ENCODE assay signal across 9 mouse cellular contexts in genomic region chr12:87413179-87413790, GRCm38 (mm10). TPM values are rescaled to one million over a fixed set of nuclear protein-coding genes. Genes with fewer than 3 reads are reported as not detected.
A peak's percentile ranks its signal among the peaks of the same experiment; 100 is the strongest.
DNase-seq lines count a peak whose midpoint lies in the region; ATAC-seq lines count a peak whose summit lies in the region.
"Had no signal": no experiment of that assay in that cellular context is flagged by ENCODE, and none has a peak within 500 bp of the region (broad histone marks: within the 10 kb centered on the region; RNA-seq: fewer than 3 reads in every experiment).

No protein-coding gene starts in this region.

- no peaks in the 10 kb centered on the region for H3K9me3 ChIP-seq in forebrain, embryonic 14.5 days (replicated peaks; ENCODE audit: control insufficient read depth, low read length)
- H3K9me3 ChIP-seq in hindbrain, embryonic 13.5 days, result no peaks in the 10 kb centered on the region
- H3K9me3 ChIP-seq: heart, embryonic 13.5 days had no signal

- peak; percentile 30 for DNase-seq in MEL-GATA-1-ER (ENCODE audit: extremely low read depth, low read depth)
- DNase-seq in forebrain, embryonic 14.5 days (ENCODE audit: low spot score), result peak; percentile 75
- DNase-seq in layer of hippocampus, postnatal 25 days (ENCODE audit: extremely low spot score in 1 of 2, low spot score in 1 of 2), result peak; percentile 49 to 85
- DNase-seq in lung, postnatal 36 days, result peak; percentile 87
- DNase-seq in retina, adult 2 months (ENCODE audit: low read depth, low spot score), result peak; percentile 45
- peak; percentile 45 to 71 for DNase-seq in urinary bladder, adult 18-20 months (ENCODE audit: low spot score in 2 of 2)

- H3K36me3 ChIP-seq in forebrain, embryonic 14.5 days (ENCODE audit: control insufficient read depth, insufficient read depth, low read length), result no peaks in the 10 kb centered on the region
- peaks cover 3% of the 10 kb centered on the region; the same call in 1 of the 2 replicates for H3K36me3 ChIP-seq in hindbrain, embryonic 13.5 days
- H3K36me3 ChIP-seq: heart, embryonic 13.5 days had no signal

- no peak overlapping the region for H3K4me3 ChIP-seq in forebrain, embryonic 14.5 days (ENCODE audit: low read depth, low read length)
- no peak overlapping the region for H3K4me3 ChIP-seq in hindbrain, embryonic 13.5 days
- H3K4me3 ChIP-seq: heart, embryonic 13.5 days had no signal

- no peak overlapping the region for H3K9ac ChIP-seq in forebrain, embryonic 14.5 days (ENCODE audit: low read length)
- H3K9ac ChIP-seq in hindbrain, embryonic 13.5 days, result no peak overlapping the region
- H3K9ac ChIP-seq: heart, embryonic 13.5 days had no signal

- WGBS in forebrain, embryonic 14.5 days, result 17% methylated on average over 4 of the region's 4 CpGs
- 21% methylated on average over 4 of the region's 4 CpGs for WGBS in hindbrain, embryonic 13.5 days

- H3K4me2 ChIP-seq in forebrain, embryonic 14.5 days (ENCODE audit: low read length), result no peak overlapping the region
- no peak overlapping the region for H3K4me2 ChIP-seq in hindbrain, embryonic 13.5 days
- H3K4me2 ChIP-seq: heart, embryonic 13.5 days had no signal

- no peaks in the 10 kb centered on the region for H3K27me3 ChIP-seq in forebrain, embryonic 14.5 days (replicated peaks; ENCODE audit: control insufficient read depth, insufficient read depth, low read length)
- H3K27me3 ChIP-seq in hindbrain, embryonic 13.5 days, result no peaks in the 10 kb centered on the region
- H3K27me3 ChIP-seq: heart, embryonic 13.5 days had no signal

- H3K4me1 ChIP-seq in forebrain, embryonic 14.5 days (ENCODE audit: control insufficient read depth, insufficient read depth, low read length), result no peaks in the 10 kb centered on the region
- no peaks in the 10 kb centered on the region for H3K4me1 ChIP-seq in hindbrain, embryonic 13.5 days (replicated peaks)

- peak; percentile 79 for ATAC-seq in cerebellum, adult (ENCODE audit: insufficient number of reproducible peaks, low FRiP score, low TSS enrichment)
- peak; percentile 67 for ATAC-seq in forebrain, embryonic 14.5 days
- peak; percentile 55; the same call in 1 of the 2 replicates for ATAC-seq in hindbrain, embryonic 13.5 days (ENCODE audit: low FRiP score)

- H3K27ac ChIP-seq in forebrain, embryonic 14.5 days (ENCODE audit: low read depth, low read length), result no peak overlapping the region
- no peak overlapping the region for H3K27ac ChIP-seq in hindbrain, embryonic 13.5 days
- H3K27ac ChIP-seq: heart, embryonic 13.5 days had no signal

RNA-seq across cellular contexts. Expression of gene Sptlc2, which starts 25.1 kb away (rescaled TPM):
- 51.8 and 65.8 TPM in 2 replicates for polyA plus RNA-seq in forebrain, embryonic 14.5 days (2014; fragmentation: Nextera tagmentation; extraction: Ambion mirVana)
- 64.8 and 70.5 TPM in 2 replicates for polyA plus RNA-seq in hindbrain, embryonic 13.5 days (2015; fragmentation: Nextera tagmentation; extraction: Ambion mirVana)
- 10 to 100 TPM; 30.8 to 41.6 TPM for total RNA-seq in layer of hippocampus, postnatal 25 days (2021)

RNA-seq across cellular contexts. Expression of gene Slirp, which starts 30.4 kb away (rescaled TPM):
- polyA plus RNA-seq in forebrain, embryonic 14.5 days (2014; fragmentation: Nextera tagmentation; extraction: Ambion mirVana), result 229 and 292 TPM in 2 replicates
- 283 and 290 TPM in 2 replicates for polyA plus RNA-seq in hindbrain, embryonic 13.5 days (2015; fragmentation: Nextera tagmentation; extraction: Ambion mirVana)
- total RNA-seq in layer of hippocampus, postnatal 25 days (2021), result 100 to 1,000 TPM in 1 of 2 experiments, 10 to 100 TPM in 1; 98.9 to 101 TPM

RNA-seq across cellular contexts. Expression of gene Alkbh1, which starts 30.5 kb away (rescaled TPM):
- polyA plus RNA-seq in forebrain, embryonic 14.5 days (2014; fragmentation: Nextera tagmentation; extraction: Ambion mirVana), result 25.8 and 25.9 TPM in 2 replicates
- 45.5 and 48.2 TPM in 2 replicates for polyA plus RNA-seq in hindbrain, embryonic 13.5 days (2015; fragmentation: Nextera tagmentation; extraction: Ambion mirVana)
- total RNA-seq in layer of hippocampus, postnatal 25 days (2021), result 10 to 100 TPM; 17.3 to 20.9 TPM

RNA-seq across cellular contexts. Expression of gene Snw1, which starts 58.8 kb away (rescaled TPM):
- 138 and 145 TPM in 2 replicates for polyA plus RNA-seq in forebrain, embryonic 14.5 days (2014; fragmentation: Nextera tagmentation; extraction: Ambion mirVana)
- polyA plus RNA-seq in hindbrain, embryonic 13.5 days (2015; fragmentation: Nextera tagmentation; extraction: Ambion mirVana), result 124 and 129 TPM in 2 replicates
- 10 to 100 TPM; 60.3 to 68.2 TPM for total RNA-seq in layer of hippocampus, postnatal 25 days (2021)

Comparison
In these comparisons a context has a peak if more than half of its experiments do, and no peak if none do; other contexts are left out.
1. DNase-seq: peak in every context shown above with its lines; median percentile 87 in lung, postnatal 36 days; 75 in forebrain, embryonic 14.5 days; 67 in layer of hippocampus, postnatal 25 days; 58 in urinary bladder, adult 18-20 months; 45 in retina, adult 2 months; 30 in MEL-GATA-1-ER.